Mouse (Mus musculus) retina, embryonic 14.5 days (tissue): ENCODE measurements around the gene Kcnh1.

Source experiments
- DNase-seq: peaks from one replicate; pipeline ENCODE4 v3.0.0-alpha.2; 2015; ENCODE audit warnings: low spot score

The Kcnh1 gene

DNA sequence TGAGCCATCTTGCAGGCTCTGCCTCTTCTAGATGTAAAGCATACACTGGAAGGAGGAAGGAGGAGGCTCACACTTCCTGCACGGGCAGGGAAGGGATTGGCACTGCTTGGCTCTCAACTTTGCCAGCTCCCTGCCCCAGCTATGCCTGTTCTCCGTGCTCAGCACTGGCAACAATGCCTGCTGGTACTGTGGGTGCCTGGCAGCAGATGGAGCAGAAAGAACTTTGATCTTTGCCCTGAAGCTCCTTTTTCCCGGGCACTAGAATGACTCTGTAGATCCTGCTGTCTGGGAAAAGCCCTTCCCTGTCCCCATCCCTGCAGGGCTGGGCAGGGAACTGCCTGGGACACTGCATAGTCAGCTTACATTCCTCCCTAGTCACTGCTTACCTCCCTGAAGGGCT lies 225.2 kb downstream of the Kcnh1 start:
- no peak for DNase-seq

DNA sequence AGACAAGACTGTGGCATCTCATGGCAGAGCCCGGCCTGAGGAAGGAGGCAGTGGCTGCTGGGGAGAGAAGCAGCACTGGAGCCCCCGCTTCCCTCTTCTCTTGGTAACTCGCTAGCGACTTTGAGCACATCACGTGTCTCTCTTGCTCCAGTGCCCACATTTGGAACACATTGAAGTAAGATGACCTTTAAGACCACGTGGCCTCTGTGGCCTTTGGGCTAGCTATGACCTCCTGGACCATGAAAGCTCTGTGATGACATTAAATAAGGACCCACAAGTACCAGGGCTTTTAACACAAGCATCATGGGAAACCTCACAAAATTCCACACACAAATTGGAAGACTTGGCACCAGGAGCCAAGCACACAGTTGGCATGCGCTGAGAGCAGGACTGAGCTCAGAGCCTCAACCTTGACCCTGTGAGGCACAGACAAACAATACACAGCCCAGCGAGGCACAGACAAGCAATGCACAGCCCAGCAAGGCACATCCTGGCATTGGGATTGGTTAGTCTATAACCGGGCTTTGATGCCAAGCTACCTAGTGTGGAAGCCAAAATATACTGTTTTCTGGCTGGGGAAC lies 225.8 kb downstream of the Kcnh1 start:
- DNase-seq, result peak; percentile 15

DNA sequence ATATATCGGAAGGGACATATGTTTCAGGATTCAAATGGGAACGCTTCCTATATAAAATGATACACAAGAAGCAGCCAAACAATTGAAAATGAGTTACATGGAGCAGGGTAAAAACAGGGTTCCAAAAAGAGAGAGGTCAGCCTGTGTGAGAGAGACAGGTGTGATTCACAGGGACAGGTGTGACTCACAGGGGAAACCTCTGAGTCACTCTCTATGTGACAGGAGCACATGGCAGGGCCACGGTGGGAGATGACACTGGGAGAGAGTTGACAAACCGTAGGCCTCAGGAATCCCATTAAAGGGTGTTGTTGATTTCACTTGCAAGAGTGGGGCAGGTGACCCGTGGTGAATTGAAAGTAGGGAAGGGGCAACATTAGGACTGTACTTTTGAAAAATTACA lies 228.6 kb downstream of the Kcnh1 start:
- DNase-seq, result no peak

DNA sequence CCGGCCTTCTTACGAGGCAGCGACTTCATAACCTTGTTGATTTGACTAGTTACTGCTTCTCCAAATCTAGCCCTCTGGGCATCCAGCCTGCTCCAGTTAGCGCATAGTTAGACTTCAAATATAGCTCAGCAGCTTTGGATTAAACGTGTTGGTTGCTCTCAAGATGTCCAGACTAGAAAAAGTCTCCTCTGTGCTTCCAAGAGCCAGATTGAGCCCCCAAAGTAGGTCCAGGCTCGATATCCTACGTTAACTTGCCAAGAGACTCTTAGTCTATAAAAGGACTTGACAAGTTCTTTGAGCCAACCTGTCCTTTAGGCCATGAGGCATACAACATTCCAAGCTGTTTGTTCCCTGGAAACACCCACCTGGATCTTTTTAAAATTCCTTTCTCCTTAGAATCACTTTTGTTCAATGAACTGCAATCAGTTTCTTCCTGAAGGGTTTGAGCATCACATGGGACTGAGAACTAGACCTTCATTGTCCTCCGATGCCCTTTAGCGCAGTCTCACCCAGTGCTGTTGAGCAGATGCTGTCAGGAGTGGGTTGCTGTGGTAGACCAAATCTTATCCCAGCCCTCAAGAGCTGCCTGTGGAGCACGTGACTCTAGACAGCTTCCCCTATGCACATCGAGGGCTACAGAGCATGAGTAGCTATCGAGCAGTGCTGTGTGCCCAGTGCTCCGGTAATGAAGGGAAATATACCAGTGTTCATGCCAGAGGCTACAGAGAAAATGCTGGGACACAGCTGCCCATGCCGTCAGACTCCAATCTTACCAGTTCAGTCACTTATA lies 231.0 kb downstream of the Kcnh1 start:
- no peak for DNase-seq

DNA sequence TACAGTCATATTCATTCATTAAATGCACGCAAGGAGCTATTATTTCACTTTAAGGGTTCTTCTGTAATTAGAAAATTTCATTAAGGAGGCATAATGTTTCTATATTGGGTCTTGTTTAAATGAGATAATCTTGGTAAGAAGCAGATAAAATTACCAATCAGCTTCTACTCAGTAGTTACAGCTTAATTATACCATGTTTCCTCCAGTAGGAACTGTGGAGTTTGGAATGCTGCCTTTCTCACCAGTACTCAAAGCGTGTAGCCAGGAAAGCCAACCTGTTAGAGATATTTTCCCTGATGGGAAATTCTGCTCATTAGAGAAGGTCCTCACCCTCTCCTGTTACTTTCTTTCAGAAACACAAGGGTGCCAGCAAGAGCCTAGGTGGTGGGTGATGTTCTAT lies 240.8 kb downstream of the Kcnh1 start:
- DNase-seq, result no peak

DNA sequence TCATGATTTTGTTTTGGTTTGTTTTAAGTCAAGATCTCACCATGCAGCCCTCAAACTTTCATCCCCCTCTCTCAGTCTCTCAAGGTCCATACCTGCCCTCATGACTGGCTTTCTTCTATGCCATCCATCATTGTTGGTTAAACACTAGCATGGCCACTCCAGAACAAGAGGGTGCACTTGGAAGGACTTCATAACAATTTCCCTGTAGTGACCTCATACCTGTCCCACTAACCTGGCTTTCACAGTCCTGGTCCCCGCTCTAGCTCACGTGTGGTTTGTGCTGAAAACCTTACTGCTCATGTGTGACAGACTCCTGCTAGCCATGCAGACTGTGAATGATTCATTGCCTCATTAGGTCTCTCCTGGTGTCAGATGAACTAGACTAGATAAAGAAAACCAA lies 244.9 kb downstream of the Kcnh1 start:
- no peak for DNase-seq

DNA sequence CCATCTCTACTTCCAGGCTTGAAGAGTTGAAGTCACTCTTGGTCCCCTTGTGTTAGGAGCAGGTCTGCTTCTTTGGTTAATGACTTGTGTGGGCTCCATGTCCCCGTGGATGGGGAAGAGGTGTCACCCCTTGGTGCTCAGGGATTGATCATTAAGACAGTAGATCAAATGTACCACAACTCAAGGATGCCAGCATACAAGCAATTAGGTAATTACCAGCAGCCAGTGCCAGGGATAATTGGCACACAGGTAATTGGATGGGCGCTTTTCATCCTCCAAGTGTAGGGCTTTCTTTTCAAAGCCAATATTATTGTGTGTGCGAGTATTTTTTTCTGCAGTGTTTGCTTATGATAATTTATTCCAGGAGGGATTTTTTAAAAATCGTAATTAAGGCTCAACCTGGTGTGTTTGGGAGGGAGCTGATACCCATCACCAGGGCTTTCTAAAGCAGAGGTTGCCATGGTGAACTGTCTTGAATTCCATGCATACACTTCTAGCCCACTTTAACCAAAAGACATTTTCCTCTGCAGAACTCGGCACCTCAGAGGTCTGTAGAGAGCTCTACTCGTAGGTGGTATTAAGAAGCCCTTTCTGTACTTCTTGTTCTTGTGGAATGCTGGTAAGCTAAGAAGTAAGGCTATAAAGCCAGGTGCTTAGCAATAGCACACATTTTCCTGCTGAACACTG lies 248.7 kb downstream of the Kcnh1 start:
- DNase-seq, result no peak

DNA sequence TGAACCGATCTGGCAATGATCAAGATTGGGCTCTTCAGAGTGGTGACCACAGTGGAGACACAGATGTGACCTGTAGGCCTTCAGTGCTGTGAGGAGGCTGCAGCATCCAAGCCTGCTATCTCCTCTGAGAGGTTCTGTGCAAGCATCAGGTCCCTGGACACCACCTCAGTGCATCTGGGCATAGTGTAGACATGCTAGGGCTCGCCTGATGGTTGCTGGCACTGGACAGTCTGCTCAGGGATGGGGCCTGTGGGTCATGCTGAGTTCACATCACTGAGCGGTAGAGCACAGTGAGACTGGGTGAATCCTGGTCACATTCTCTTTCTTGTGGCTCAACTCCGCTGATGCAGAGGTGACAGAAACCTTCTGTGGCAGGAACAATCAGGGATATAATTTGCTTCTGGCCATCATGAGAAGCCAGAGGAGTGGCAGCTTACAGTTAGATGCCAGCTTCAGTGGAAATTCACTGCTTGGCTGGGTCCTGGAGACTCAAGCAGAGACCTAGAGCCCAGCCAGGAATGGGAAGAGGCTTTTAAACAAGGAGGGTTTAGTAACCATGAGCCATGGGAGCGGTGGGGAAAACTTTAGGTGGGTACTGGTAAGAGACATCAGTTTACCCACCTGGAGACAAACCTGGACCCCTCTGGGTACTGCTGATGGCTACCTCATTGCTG lies 252.3 kb downstream of the Kcnh1 start:
- DNase-seq, result no peak

DNA sequence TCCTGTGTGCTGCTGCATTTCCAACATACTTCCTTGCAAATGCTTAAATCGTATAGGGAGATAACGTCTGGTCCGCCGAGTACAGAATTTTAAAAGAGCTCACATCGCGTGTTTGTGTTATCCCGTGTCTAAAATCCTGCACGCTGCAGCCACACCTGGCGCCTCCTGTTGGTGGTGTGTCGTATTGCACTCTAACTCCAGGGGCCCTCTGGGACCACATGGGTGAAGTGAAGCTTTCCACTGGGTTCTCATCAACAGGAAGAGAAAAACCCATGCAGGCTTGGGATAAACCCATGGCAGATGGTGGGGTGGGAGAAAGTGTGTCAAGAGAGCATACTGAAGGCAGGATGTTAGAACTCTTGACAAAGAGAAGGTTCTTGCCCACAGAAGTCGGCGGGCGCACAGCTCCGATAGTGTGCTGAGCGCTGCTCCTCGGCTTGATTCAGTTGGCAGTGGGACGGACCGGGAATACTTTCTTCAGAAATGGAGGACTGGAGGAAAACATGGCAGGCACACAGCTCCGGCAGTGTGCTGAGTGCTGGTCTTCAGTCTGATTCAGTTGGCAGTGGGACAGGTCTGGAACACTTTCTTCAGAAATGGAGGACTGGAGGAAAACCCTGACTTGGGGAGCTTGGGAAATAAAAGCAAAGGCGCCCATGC lies 253.6 kb downstream of the Kcnh1 start:
- peak; percentile 43 for DNase-seq

DNA sequence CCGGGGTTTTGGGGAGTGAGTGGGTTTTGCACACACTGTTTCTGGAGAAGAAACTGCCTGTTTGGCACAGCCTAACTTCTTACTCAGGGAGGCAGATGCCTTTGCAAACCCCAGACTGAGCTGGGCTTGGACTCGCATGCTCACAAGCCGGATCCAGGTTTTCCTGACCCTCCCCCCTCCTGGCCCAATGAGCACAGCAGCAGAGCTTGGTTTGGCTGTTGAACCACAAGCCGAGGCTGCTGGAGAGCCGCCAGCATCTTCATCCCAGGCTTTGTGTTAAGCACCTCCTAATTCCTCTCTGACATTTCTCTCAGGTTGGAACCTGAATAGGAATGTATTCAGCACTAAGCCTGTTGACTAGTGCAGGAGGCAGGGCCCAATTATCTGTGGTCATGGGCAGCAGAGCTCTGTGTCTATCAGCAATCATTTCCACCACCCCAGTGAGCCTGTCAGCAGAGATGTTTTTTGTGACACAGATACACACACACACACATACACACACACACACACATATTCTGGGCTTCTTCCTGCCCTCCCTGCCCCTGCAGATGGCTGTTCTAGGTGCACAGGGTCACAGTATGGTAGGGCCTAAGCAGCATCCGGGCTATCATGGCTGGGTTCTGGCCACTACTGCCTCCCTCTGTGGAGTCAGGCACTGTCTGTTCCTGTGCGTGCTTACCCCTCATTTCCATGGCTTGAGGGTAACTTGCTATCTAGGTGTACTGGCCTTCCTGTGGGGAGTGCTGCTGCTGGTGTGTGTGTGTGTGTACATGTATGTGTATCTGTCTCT lies 254.3 kb downstream of the Kcnh1 start:
- no peak for DNase-seq

DNA sequence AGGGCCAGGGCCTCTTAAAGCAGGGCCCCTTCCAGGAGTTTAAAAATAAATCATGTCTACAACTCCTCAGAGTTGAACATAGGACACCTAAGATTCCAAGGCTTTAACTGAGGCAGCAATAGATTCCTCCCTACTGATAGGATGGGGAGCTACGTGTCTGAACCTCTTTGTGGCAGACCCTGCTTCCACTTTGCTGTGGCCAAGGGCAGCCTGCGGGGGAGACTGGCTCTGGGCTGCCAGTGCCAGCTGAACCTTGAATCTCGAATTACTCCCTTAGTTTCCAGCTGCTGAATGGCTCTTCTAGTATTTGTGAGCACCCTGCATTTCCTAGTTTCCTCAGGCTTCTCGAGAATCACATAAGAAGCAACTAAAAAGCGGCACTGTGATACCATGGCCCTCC lies 255.6 kb downstream of the Kcnh1 start:
- DNase-seq, result no peak

DNA sequence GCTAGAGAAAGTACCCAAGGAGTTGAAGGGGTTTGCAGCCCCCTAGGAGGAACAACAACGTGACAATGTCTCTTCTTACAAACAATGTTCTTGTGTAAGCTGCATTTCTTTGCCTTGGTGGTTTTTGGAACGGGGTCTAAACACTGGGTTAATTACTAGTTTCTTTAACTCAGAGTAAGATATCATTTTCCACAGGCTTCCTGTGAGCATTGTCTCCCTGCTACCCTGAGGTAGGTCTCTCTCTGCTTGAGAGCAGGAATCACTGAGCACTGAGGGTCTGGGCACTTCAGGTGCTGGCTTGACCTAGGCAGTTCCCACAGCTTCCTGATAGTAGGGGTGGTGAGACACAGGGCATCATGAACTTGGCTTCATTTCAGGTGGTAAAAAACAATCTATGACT lies 257.1 kb downstream of the Kcnh1 start:
- no peak for DNase-seq

DNA sequence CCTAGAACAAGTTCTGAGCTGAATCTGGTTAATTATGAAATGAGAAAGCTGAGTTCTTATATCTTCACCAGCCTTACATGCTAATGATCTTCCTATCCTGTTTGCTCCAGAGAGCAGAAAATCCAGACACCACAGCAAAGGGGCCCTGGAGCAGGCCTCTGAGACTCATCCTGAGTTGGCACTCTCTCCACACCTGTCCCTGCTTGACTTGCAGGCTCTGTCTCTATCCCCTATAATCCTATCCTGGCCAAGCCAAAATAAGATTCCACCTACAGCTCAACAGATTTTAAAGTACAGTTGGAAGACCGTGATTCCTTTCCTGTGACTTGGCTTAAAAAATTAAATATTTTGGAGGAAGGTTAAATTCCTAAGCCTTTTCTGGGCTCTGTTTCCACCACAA lies 257.9 kb downstream of the Kcnh1 start:
- no peak for DNase-seq

DNA sequence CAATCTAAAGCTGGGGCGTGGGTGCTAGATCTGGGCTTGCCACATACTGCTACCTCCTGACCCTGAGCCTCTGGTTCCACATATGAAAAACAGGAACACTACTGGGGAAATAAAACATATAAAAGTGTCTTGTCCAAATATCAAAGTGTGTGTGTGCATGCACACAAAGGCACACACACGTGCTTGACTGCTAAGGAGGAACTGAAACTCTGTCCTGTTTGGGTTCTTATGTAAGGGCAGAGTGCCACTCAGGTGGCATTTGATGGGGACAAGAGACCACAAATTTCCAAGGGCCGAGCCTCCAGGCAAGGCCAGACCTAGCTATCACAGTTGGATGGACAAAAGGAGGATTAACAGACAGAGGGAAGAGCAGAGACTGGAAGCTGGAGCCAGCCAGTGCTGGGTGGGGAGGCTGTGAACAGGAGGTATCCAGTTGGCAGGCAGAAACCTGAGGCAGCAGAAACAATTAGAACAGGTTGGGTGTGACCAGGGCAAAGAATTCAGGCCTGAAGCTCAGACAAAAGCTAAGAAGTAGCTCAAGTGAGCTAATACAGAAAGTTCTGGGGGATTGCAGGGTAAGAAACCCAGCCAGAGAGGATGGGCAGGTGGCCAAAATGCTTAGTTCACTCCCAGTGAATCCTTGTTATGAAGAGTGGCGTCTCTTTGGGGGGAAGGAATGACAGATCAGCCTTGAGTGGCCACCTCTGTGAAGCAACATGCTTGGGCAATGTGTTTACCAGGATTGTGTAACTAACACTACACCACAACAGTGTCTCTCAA lies 259.2 kb downstream of the Kcnh1 start:
- DNase-seq, result no peak

DNA sequence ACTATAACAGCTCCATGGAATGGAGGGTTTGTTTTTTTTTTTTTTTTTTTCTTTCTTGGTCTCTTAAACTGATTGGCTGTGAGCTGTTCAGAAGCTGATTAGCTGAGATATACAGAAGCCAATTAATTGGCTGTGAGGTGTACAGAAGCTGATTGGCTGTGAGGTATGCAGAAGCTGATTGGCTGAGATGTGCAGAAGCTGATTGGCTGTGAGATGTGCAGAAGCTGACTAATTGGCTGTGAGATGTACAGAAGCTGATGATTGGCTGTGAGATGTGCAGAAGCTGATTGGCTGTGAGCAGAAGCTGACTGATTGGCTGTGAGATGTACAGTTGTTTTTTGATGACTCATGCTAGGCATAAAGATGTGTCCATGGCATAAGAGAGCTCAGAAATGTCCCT lies 259.9 kb downstream of the Kcnh1 start:
- no peak for DNase-seq

DNA sequence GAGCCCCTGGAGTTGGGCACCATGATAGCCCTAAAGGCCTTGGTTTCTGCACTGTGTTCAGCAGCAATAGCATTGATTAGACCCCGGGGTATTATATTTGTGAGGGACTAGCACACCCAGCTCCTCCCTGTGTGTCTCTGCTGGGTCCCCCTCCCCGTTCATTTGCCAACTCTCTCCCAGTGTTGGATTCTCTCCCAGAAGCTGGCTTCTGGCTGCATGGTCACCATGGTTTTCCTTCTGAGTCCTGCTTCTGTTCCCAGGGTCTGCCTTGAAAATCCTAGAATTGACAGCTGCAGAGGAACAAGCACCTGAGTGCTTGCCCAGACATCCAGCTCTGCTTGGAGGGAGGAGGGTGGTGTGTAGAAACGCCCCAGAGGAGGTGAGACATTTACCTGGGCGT lies 261.1 kb downstream of the Kcnh1 start:
- no peak for DNase-seq

DNA sequence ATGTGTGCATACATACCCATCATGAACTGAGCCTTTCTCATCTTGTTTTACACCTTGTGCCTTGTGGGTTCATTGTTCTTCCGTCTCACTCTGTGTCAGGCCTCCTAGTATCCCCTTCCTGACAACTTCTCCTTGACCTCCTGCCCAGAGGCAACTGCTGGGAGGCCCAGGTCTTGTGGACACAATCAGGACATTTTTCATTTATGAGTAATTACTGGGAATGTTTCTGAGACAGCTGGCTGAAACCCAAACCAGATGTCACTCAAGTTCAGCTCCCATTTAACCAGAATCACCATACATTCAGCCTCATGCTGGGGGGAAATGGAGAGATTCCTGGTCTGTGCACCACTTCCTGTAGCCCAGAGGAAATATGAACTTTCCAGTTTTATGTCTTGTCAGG lies 263.9 kb downstream of the Kcnh1 start:
- no peak for DNase-seq

DNA sequence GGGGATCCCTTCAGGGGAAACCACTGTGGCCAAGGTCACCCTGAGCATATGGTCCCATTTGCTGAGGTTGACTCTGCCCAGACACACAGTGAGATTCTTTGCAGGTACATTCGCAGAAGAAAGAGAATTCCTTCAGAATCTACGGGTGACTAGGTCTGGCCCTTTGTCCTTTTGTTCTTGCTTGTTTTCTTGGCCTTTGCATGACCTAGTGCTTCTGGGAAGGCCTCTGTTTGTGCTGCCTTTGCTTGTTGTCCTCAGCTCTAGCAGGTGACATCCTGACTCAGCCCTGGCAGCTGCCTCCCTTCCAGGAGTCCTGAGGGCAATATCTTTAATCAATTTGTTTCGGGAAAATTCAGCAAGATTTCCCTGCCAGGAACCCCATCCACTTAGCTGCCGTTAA lies 264.4 kb downstream of the Kcnh1 start:
- no peak for DNase-seq

DNA sequence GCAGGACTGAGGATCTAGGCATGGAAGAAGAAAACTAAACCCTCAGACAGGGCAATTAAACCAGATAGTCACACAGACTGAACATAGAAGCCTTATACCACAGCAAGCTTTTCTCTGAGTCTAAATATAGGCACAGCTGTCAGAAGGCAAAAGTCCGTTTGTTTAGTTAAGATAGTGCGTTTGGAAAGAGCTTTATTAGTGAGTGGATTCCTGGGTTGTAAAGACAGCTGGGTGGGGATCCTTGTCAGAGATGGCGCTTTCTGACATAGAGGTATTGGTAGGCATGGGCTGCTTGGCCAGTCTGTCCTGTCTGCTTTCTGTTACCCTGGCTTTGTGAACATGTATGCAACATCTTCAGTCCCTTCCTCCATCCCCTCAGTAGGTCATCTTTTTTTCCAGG lies 266.5 kb downstream of the Kcnh1 start:
- no peak for DNase-seq

DNA sequence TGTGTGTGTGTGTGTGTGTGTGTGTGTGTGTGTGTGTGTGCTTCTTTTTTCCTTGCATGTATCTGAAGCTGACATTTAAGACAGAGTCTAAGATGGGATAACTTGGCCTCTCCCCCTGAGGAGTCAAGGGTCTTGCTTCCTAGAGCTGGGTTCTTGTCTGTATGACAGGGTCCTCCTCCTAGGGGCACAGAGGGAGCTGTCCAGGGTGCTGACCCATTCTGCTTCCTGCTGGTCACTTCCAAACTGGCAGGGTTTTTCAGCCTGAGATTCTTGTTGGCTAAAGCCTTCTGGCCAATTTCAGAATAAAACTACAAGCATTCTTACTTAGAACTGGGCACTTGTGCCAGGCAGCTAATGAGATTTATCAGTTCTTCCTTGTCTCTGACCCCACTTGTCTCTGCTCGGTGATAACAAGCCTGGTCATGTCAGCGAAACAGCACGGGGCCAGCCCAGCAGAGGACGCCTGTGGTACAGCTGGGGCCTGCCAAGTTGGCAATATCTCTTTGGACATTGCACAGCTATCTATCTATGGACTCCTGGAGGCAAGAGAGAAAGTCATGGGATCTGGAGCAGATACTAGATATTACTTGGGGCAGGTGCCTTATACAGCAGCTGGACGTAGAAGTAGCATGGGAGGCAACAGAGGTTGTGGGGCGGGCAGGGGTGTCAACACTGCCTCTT lies 267.1 kb downstream of the Kcnh1 start:
- DNase-seq, result peak; percentile 77
